Mouse (Mus musculus) myocyte (in vitro differentiated cells): ENCODE results near the gene Kif5c.

Experiments
- POLR2A ChIP-seq: IDR thresholded peaks from one replicate; pipeline ENCODE4 v1.6.1; 2011; ENCODE audit warnings: low read depth, mild to moderate bottlenecking, control low read depth, moderate library complexity; ENCODE audit not compliant: insufficient read length
- USF1 ChIP-seq: IDR thresholded peaks from one replicate; pipeline ENCODE4 v1.6.1; 2011; ENCODE audit warnings: low read depth, mild to moderate bottlenecking, control low read depth, moderate library complexity

DNA sequence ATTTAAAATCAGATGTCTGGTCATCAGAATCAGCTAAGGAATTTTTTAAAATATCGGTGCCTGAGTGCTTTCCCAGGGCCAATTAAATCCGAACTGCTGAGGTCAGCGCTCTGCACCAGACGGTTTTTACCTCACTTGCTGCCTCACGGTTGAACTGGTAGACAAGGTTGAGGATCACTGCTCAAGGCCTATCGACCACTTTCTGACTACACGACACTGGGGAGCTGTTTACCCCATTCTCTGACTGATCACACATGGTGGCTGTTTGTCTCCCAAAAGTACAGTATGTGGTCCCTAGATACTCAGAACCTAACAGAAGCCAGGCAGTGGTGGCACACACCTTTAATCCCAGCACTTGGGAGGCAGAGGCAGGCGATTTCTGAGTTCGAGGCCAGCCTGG lies 46.4 kb upstream of the Kif5c start:
- TF ChIP-seq POLR2A (no peak), USF1 (no peak)
